8 mouse cellular contexts compared by ENCODE assay signal in genomic region chr1:136017907-136018313, GRCm38 (mm10). TPM values are rescaled to one million over a fixed set of nuclear protein-coding genes. Genes with fewer than 3 reads are reported as not detected.
DNase-seq lines count a peak whose midpoint lies in the region; ATAC-seq and TF ChIP-seq lines count a peak whose summit lies in the region.

No protein-coding gene starts in this region.

- H3K27ac ChIP-seq in heart, embryonic 12.5 days (ENCODE audit: poor library complexity, severe bottlenecking), result peak overlapping the region; percentile 67
- peak overlapping the region; percentile 70 for H3K27ac ChIP-seq in kidney, postnatal 0 days
- peak overlapping the region; percentile 64 for H3K27ac ChIP-seq in liver, embryonic 11.5 days (ENCODE audit: low read depth, low read length)
- peak overlapping the region; percentile 64; the same call in 1 of the 2 replicates for H3K27ac ChIP-seq in stomach, embryonic 14.5 days (ENCODE audit: low read length)

- peak; percentile 85 for ATAC-seq in erythroid progenitor cell, adult 5-6 weeks (replicated peaks; ENCODE audit: low FRiP score, poor library complexity, severe bottlenecking)
- peak; percentile 95 for ATAC-seq in heart, embryonic 12.5 days (ENCODE audit: insufficient number of reproducible peaks, low FRiP score)
- peak; percentile 99 for ATAC-seq in kidney, postnatal 0 days (replicated peaks; ENCODE audit: low FRiP score, low read depth)
- peak; percentile 85 for ATAC-seq in liver, embryonic 11.5 days (replicated peaks; ENCODE audit: low FRiP score)
- ATAC-seq in stomach, embryonic 14.5 days (ENCODE audit: insufficient number of reproducible peaks, insufficient read depth, low FRiP score, low read depth), result peak; percentile 98

- DNase-seq in CD4-positive helper T cell, adult 2 months (ENCODE audit: low read depth, low spot score), result peak; percentile 86
- peak; percentile 94 for DNase-seq in brain, embryonic 18.5 days (ENCODE audit: low read depth, low spot score)
- peak; percentile 97 for DNase-seq in kidney, postnatal 0 days (ENCODE audit: low spot score)
- peak; percentile 85 for DNase-seq in liver, embryonic 11.5 days (ENCODE audit: low spot score)
- DNase-seq in naive thymus-derived CD4-positive, alpha-beta T cell, adult 2 months (ENCODE audit: low read depth), result peak; percentile 88

- H3K36me3 ChIP-seq in heart, embryonic 12.5 days, result peaks cover 26% of the 10 kb centered on the region
- H3K36me3 ChIP-seq in kidney, postnatal 0 days (ENCODE audit: insufficient read depth, low read length), result peaks cover 14% of the 10 kb centered on the region
- H3K36me3 ChIP-seq in liver, embryonic 11.5 days (ENCODE audit: control insufficient read depth, insufficient read depth, low read length), result peaks cover 14% of the 10 kb centered on the region; the same call in 1 of the 2 replicates
- H3K36me3 ChIP-seq in stomach, embryonic 14.5 days (ENCODE audit: control insufficient read depth, insufficient read depth, low read length), result peaks cover 22% of the 10 kb centered on the region; the same call in 1 of the 2 replicates

- peak overlapping the region; percentile 83 for H3K9ac ChIP-seq in heart, embryonic 12.5 days
- peak overlapping the region; percentile 75 for H3K9ac ChIP-seq in kidney, postnatal 0 days (ENCODE audit: low read depth, low read length)
- peak overlapping the region; percentile 88 for H3K9ac ChIP-seq in liver, embryonic 11.5 days (ENCODE audit: low read depth, low read length)
- H3K9ac ChIP-seq in stomach, embryonic 14.5 days (replicated peaks; ENCODE audit: low read depth, low read length), result peak overlapping the region; percentile 81

- peaks cover 28% of the 10 kb centered on the region for H3K4me1 ChIP-seq in heart, embryonic 12.5 days (replicated peaks)
- no peaks in the 10 kb centered on the region; the same call in 1 of the 2 replicates for H3K4me1 ChIP-seq in kidney, postnatal 0 days (replicated peaks; ENCODE audit: insufficient read depth, low read length)
- peaks cover 21% of the 10 kb centered on the region for H3K4me1 ChIP-seq in liver, embryonic 11.5 days (replicated peaks; ENCODE audit: control insufficient read depth, insufficient read depth, low read length)
- peaks cover 4% of the 10 kb centered on the region; the same call in 1 of the 2 replicates for H3K4me1 ChIP-seq in stomach, embryonic 14.5 days (ENCODE audit: control insufficient read depth, insufficient read depth, low read length)

- H3K9me3 ChIP-seq in heart, embryonic 12.5 days (replicated peaks), result no peaks in the 10 kb centered on the region
- no peaks in the 10 kb centered on the region for H3K9me3 ChIP-seq in kidney, postnatal 0 days (replicated peaks; ENCODE audit: low read length)
- H3K9me3 ChIP-seq in liver, embryonic 11.5 days (ENCODE audit: control insufficient read depth, low read length), result no peaks in the 10 kb centered on the region
- no peaks in the 10 kb centered on the region for H3K9me3 ChIP-seq in stomach, embryonic 14.5 days (ENCODE audit: control insufficient read depth, low read depth, low read length)

- WGBS in heart, embryonic 12.5 days, result under 1% methylated on average over 22 of the region's 22 CpGs
- WGBS in kidney, postnatal 0 days, result 0% methylated on average over 22 of the region's 22 CpGs
- under 1% methylated on average over 22 of the region's 22 CpGs for WGBS in liver, embryonic 11.5 days
- WGBS in stomach, embryonic 14.5 days, result 0% methylated on average over 22 of the region's 22 CpGs

- TF ChIP-seq CTCF in kidney, postnatal 0 days (IDR thresholded peaks at IDR 0.05; ENCODE audit: low read depth), result no peak

- peak overlapping the region; percentile 81 for H3K4me3 ChIP-seq in heart, embryonic 12.5 days
- H3K4me3 ChIP-seq in kidney, postnatal 0 days (replicated peaks; ENCODE audit: low read depth, low read length), result peak overlapping the region; percentile 93
- H3K4me3 ChIP-seq in liver, embryonic 11.5 days (ENCODE audit: low read depth, low read length), result peak overlapping the region; percentile 86
- peak overlapping the region; percentile 85 for H3K4me3 ChIP-seq in stomach, embryonic 14.5 days (ENCODE audit: low read depth, low read length)

- H3K27me3 ChIP-seq in heart, embryonic 12.5 days (replicated peaks), result no peaks in the 10 kb centered on the region
- no peaks in the 10 kb centered on the region for H3K27me3 ChIP-seq in kidney, postnatal 0 days (ENCODE audit: insufficient read depth, low read length)
- no peaks in the 10 kb centered on the region for H3K27me3 ChIP-seq in liver, embryonic 11.5 days (replicated peaks; ENCODE audit: control insufficient read depth, insufficient read depth, low read length)
- no peaks in the 10 kb centered on the region for H3K27me3 ChIP-seq in stomach, embryonic 14.5 days (ENCODE audit: control insufficient read depth, insufficient read depth, low read length)

- peak overlapping the region; percentile 98 for H3K4me2 ChIP-seq in heart, embryonic 12.5 days
- peak overlapping the region; percentile 95 for H3K4me2 ChIP-seq in kidney, postnatal 0 days (ENCODE audit: low read length)
- H3K4me2 ChIP-seq in liver, embryonic 11.5 days, result peak overlapping the region; percentile 83
- H3K4me2 ChIP-seq in stomach, embryonic 14.5 days (replicated peaks; ENCODE audit: low read depth, low read length), result peak overlapping the region; percentile 89

RNA-seq across cellular contexts. Expression of gene Tmem9, which starts 10.0 kb away (rescaled TPM):
- total RNA-seq in erythroid progenitor cell, adult 5-6 weeks (2015; ENCODE audit: low replicate concordance), result 29.8 and 64.5 TPM in 2 replicates
- total RNA-seq in erythroid progenitor cell, adult 5-6 weeks (2017; ENCODE audit: low replicate concordance), result 31.8 and 54.4 TPM in 2 replicates
- polyA plus RNA-seq in heart, embryonic 12.5 days (2016; fragmentation: Nextera tagmentation; extraction: Ambion mirVana), result 126 and 131 TPM in 2 replicates
- polyA plus RNA-seq in kidney, postnatal 0 days (2015; fragmentation: Nextera tagmentation; extraction: Ambion mirVana), result 223 and 242 TPM in 2 replicates
- polyA plus RNA-seq in liver, embryonic 11.5 days (2014; fragmentation: Nextera tagmentation; extraction: Ambion mirVana), result 79.6 and 92.6 TPM in 2 replicates
- 127 and 136 TPM in 2 replicates for polyA plus RNA-seq in stomach, embryonic 14.5 days (2014; fragmentation: Nextera tagmentation; extraction: Ambion mirVana)

RNA-seq across cellular contexts. Expression of gene Igfn1, which starts 11.8 kb away (rescaled TPM):
- not detected in 2 replicates for total RNA-seq in erythroid progenitor cell, adult 5-6 weeks (2015; ENCODE audit: low replicate concordance)
- total RNA-seq in erythroid progenitor cell, adult 5-6 weeks (2017; ENCODE audit: low replicate concordance), result not detected in 2 replicates
- 0.06 TPM in 1 of 2 replicates, not detected in the other for polyA plus RNA-seq in heart, embryonic 12.5 days (2016; fragmentation: Nextera tagmentation; extraction: Ambion mirVana)
- polyA plus RNA-seq in kidney, postnatal 0 days (2015; fragmentation: Nextera tagmentation; extraction: Ambion mirVana), result 0.20 and 0.25 TPM in 2 replicates
- polyA plus RNA-seq in liver, embryonic 11.5 days (2014; fragmentation: Nextera tagmentation; extraction: Ambion mirVana), result not detected in 2 replicates
- 0.13 and 0.19 TPM in 2 replicates for polyA plus RNA-seq in stomach, embryonic 14.5 days (2014; fragmentation: Nextera tagmentation; extraction: Ambion mirVana)

RNA-seq across cellular contexts. Expression of gene Ascl5, which starts 32.7 kb away (rescaled TPM):
- not detected in 2 replicates for total RNA-seq in erythroid progenitor cell, adult 5-6 weeks (2015; ENCODE audit: low replicate concordance)
- not detected in 2 replicates for total RNA-seq in erythroid progenitor cell, adult 5-6 weeks (2017; ENCODE audit: low replicate concordance)
- not detected in 2 replicates for polyA plus RNA-seq in heart, embryonic 12.5 days (2016; fragmentation: Nextera tagmentation; extraction: Ambion mirVana)
- polyA plus RNA-seq in kidney, postnatal 0 days (2015; fragmentation: Nextera tagmentation; extraction: Ambion mirVana), result not detected in 2 replicates
- polyA plus RNA-seq in liver, embryonic 11.5 days (2014; fragmentation: Nextera tagmentation; extraction: Ambion mirVana), result 0.47 TPM in 1 of 2 replicates, not detected in the other
- 0.97 and 1.2 TPM in 2 replicates for polyA plus RNA-seq in stomach, embryonic 14.5 days (2014; fragmentation: Nextera tagmentation; extraction: Ambion mirVana)

RNA-seq across cellular contexts. Expression of gene Cacna1s, which starts 34.6 kb away (rescaled TPM):
- not detected in 2 replicates for total RNA-seq in erythroid progenitor cell, adult 5-6 weeks (2015; ENCODE audit: low replicate concordance)
- total RNA-seq in erythroid progenitor cell, adult 5-6 weeks (2017; ENCODE audit: low replicate concordance), result not detected in 2 replicates
- 0.57 and 0.78 TPM in 2 replicates for polyA plus RNA-seq in heart, embryonic 12.5 days (2016; fragmentation: Nextera tagmentation; extraction: Ambion mirVana)
- polyA plus RNA-seq in kidney, postnatal 0 days (2015; fragmentation: Nextera tagmentation; extraction: Ambion mirVana), result 0.17 and 0.20 TPM in 2 replicates
- polyA plus RNA-seq in liver, embryonic 11.5 days (2014; fragmentation: Nextera tagmentation; extraction: Ambion mirVana), result 0.09 and 0.45 TPM in 2 replicates
- not detected in 2 replicates for polyA plus RNA-seq in stomach, embryonic 14.5 days (2014; fragmentation: Nextera tagmentation; extraction: Ambion mirVana)

Comparison
In these comparisons a context has a peak if more than half of its experiments do, and no peak if none do; other contexts are left out.
1. Peak in every context shown above with its lines: DNase-seq, ATAC-seq, H3K4me3 ChIP-seq and H3K27ac ChIP-seq.